Mouse (Mus musculus): ENCODE data around the gene 1700047I17Rik2.
"Not testable (repeated sequence)": the region's sequence is repeated elsewhere in the genome, so short reads cannot be mapped to it uniquely, and the experiment has no call there.

1700047I17Rik2 gene

DNA sequence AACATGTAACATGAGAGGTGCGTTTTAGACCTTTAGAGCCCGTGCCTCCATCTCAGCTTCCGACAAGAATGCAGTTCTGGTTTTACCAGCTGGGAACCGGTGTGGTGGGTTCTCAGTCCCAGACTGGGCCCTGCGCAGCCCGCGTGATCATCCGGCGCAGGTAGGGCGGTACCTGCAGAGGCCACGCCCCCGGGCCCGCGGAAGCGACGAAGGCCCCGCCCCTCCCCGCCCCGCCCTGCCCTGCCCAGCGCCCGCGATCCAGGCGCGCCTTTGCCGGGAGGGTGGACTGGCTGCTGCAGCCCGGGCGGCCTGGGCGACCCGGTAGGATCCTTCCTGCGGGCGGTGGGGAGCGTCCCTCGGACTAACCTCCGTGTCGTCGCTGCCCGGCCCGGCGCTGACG is at the start of gene 1700047I17Rik2:
TSS of gene 1700047I17Rik2 (plus strand) at position 287 of the 400 bp plus-strand sequence.
- not testable (repeated sequence) for DNase-seq

DNA sequence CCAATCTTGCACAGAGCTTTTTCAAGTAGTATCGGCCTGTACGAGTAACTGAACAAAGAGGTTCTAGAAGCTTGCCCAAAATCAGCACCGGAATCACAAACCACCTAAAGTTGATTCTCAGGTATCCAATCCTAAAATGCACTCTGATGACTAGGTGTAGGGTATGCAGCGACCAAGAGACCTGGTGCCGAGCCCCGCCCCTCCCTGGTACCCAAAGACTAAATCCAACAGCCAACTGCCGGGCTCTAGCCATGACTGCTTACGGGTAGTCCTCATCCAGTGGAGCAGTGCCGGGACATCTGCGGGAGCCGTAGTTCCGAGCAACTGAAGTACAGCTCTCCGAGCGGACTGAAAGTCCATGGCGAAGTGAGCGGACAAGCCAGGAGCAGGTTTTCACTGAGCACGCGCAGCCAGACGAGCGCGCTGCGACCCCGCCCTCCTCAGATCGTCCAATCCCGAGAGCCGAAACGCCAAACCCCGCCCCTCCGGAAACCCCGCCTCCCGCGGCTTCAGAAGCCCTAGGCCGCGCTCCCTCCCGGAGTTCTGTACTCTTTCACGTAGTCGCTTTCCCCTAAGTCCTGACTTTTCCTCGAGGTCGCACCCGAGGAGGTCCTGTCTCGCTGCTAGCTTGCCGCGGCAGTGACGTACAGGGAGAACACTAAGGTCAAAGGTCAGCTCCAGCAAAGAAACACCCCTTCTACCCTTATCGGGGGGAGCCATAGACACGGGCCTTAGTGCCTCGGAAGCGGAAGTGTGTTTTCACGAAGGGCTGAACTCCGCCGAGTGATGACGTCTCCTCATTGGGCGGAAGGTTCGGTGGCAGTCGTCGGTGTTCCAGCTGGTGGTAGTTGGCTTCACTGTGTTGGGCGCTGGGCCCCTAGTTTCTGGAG is 44.6 kb upstream of the 1700047I17Rik2 start, which contains the start of gene Srp54b:
TSS of gene Srp54b (plus strand) at position 546 of the 890 bp plus-strand sequence.
- not testable (repeated sequence) for DNase-seq

DNA sequence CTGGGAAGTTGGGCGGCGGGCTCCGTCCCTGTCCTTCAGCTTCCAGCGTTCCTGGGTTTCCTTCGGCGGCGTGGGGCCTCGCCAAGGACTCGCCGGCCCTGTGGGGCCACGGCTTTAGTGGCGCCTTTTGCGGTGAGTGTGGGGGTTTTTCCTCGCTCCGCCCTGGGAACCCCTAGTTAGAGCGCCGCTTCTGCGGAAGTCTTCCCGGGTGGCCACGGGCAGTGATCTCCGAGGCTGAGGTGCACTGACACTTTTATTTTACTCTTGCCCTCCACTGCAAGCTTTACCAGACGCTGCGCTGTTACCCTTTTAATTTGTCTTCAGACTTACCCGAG is 44.0 kb upstream of the 1700047I17Rik2 start:
- not testable (repeated sequence) for DNase-seq

DNA sequence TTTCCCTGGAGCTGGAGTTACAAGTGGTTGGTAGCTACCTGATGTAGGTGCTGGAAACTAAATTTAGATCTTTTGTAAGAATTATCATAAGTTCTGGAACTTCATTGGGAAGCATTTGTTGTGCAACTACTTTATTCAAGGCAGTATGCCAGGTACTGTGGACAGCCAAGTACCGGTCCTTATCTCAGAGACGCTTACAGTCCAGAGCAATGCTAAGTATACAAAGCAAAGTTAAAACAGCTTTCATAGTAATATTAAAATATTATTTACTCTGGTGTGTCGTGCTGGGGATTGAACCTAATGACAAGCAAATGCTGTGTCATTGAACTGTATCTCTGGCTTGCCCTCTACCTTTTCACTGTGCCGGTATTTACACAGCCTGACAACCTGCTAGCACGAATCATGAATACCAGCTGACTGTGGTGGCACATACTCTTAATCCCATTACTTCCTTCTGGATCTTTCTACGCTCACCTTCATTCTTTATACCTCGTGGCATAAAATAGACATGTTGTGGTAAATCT is 32.3 kb upstream of the 1700047I17Rik2 start:
- not testable (repeated sequence) for DNase-seq

DNA sequence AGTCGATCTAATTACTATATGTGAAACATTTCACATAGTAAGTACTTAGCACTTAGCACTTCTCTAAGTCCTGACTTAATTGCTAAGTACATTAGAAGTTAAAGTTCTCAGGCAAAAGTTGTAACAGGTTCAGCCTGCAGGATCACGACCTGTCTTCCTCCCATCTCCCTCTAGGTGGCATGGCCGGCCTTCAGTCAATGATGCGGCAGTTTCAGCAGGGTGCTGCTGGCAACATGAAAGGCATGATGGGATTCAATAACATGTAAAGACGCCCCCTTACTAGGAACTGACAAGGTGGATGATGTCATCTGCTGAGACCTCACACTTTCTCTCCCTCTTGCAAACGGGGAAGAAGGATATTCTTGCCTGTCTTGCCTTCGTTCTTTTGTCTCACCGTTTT is 11.7 kb upstream of the 1700047I17Rik2 start:
- not testable (repeated sequence) for DNase-seq

DNA sequence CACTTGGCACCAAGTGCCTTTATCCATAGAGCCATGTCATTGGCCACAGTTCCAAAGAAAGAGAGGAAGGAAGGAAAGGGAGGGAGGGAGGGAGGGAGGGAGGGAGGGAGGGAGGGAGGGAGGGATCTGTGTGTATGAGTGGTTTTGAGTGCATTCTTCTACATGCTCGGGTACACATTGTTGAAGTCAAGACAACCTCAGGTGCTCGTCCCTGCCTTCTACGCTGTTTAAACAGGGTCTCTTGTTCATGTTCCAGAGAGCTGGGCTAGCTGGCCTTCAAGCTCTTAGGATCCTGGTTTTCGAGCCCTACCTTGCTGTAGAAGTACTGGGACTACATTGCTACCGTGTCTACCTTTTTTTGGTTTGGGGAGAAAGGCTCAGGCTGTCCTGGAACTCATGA is 10.3 kb upstream of the 1700047I17Rik2 start:
- not testable (repeated sequence) for DNase-seq

DNA sequence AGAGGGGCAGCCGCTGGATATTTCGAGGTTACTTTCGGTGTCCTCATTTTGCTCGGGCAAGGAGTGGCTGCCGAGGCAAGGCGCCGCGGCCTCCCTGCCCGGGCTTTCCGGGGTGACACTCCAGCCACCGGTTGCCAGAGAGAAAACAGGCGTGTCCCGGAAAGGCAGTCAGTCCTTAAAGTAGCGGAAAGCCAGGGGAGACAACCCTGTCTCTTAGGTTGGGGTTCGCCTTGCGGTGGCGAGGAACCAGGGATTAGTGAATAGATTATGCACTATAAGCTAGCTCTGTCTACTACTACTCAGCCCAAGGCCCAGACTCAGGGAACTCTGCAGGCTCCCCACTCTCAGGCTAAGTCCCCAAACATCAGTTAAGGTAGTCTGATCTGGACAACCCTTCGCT is 407 bp downstream of the 1700047I17Rik2 start:
- DNase-seq = not testable (repeated sequence)

DNA sequence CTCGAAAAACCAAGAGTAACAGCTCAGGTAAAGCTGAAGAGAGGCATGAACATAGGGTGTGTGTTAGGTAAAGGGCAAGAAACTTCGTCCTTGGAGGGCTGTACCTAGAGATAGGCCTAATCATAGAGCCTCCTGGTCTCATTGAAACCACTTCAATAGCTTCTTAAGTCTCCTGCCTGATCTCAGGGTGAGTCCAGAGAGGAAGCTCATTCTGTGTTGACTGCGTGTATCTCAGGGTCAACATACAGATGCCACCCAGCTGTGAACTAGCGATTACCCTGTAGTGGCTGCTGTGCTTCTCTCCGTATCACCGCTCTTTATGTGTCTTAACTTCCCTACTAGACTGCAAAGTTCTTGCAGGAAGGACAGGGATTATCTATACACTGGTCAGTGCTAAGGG is 13.6 kb downstream of the 1700047I17Rik2 start:
- not testable (repeated sequence) for DNase-seq

DNA sequence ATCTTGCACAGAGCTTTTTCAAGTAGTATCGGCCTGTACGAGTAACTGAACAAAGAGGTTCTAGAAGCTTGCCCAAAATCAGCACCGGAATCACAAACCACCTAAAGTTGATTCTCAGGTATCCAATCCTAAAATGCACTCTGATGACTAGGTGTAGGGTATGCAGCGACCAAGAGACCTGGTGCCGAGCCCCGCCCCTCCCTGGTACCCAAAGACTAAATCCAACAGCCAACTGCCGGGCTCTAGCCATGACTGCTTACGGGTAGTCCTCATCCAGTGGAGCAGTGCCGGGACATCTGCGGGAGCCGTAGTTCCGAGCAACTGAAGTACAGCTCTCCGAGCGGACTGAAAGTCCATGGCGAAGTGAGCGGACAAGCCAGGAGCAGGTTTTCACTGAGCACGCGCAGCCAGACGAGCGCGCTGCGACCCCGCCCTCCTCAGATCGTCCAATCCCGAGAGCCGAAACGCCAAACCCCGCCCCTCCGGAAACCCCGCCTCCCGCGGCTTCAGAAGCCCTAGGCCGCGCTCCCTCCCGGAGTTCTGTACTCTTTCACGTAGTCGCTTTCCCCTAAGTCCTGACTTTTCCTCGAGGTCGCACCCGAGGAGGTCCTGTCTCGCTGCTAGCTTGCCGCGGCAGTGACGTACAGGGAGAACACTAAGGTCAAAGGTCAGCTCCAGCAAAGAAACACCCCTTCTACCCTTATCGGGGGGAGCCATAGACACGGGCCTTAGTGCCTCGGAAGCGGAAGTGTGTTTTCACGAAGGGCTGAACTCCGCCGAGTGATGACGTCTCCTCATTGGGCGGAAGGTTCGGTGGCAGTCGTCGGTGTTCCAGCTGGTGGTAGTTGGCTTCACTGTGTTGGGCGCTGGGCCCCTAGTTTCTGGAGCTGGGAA is 30.5 kb downstream of the 1700047I17Rik2 start, which contains the start of gene Srp54c:
TSS of gene Srp54c (plus strand) at position 543 of the 894 bp plus-strand sequence.
- not testable (repeated sequence) for DNase-seq

DNA sequence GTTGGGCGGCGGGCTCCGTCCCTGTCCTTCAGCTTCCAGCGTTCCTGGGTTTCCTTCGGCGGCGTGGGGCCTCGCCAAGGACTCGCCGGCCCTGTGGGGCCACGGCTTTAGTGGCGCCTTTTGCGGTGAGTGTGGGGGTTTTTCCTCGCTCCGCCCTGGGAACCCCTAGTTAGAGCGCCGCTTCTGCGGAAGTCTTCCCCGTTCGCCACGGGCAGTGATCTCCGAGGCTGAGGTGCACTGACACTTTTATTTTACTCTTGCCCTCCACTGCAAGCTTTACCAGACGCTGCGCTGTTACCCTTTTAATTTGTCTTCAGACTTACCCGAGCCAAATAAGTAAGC is 31.1 kb downstream of the 1700047I17Rik2 start:
- peak; percentile 1 to 3 for DNase-seq

DNA sequence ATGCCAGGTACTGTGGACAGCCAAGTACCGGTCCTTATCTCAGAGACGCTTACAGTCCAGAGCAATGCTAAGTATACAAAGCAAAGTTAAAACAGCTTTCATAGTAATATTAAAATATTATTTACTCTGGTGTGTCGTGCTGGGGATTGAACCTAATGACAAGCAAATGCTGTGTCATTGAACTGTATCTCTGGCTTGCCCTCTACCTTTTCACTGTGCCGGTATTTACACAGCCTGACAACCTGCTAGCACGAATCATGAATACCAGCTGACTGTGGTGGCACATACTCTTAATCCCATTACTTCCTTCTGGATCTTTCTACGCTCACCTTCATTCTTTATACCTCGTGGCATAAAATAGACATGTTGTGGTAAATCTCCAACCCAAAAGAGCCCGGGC is 42.9 kb downstream of the 1700047I17Rik2 start:
- not testable (repeated sequence) for DNase-seq

DNA sequence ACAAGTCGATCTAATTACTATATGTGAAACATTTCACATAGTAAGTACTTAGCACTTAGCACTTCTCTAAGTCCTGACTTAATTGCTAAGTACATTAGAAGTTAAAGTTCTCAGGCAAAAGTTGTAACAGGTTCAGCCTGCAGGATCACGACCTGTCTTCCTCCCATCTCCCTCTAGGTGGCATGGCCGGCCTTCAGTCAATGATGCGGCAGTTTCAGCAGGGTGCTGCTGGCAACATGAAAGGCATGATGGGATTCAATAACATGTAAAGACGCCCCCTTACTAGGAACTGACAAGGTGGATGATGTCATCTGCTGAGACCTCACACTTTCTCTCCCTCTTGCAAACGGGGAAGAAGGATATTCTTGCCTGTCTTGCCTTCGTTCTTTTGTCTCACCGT is 62.6 kb downstream of the 1700047I17Rik2 start:
- not testable (repeated sequence) for DNase-seq

DNA sequence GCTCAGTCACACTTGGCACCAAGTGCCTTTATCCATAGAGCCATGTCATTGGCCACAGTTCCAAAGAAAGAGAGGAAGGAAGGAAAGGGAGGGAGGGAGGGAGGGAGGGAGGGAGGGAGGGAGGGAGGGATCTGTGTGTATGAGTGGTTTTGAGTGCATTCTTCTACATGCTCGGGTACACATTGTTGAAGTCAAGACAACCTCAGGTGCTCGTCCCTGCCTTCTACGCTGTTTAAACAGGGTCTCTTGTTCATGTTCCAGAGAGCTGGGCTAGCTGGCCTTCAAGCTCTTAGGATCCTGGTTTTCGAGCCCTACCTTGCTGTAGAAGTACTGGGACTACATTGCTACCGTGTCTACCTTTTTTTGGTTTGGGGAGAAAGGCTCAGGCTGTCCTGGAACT is 64.0 kb downstream of the 1700047I17Rik2 start:
- DNase-seq = not testable (repeated sequence)

All from lung, adult 18-20 months (tissue).